Comparison of ENCODE assay signal across 8 mouse cellular contexts in genomic region chr14:84443288-84443686, GRCm38 (mm10). TPM values are rescaled to one million over a fixed set of nuclear protein-coding genes. Genes with fewer than 3 reads are reported as not detected.
DNase-seq lines count a peak whose midpoint lies in the region; ATAC-seq lines count a peak whose summit lies in the region.

Pcdh17 (plus strand) TSS chr14:84443563.

- peak; percentile 85 for ATAC-seq in megakaryocyte, adult 5-6 weeks (ENCODE audit: poor library complexity, severe bottlenecking)

- peak; percentile 92 to 97 for DNase-seq in adrenal gland, adult (ENCODE audit: inconsistent age in 2 of 2, low spot score in 1 of 2)
- DNase-seq in embryo, embryonic 10 days (ENCODE audit: low spot score) = peak; percentile 95
- peak; percentile 90 for DNase-seq in gastrocnemius, postnatal 10 days
- DNase-seq in induced T-regulatory cell, adult 2 months (ENCODE audit: low read depth) = peak; percentile 69
- peak; percentile 95 to 96 for DNase-seq in left cerebral cortex, adult 8-10 months (ENCODE audit: low spot score in 2 of 2)
- DNase-seq in right cerebral cortex, adult 18-20 months = peak; percentile 98
- peak; percentile 92 for DNase-seq in urinary bladder, postnatal 14 days (ENCODE audit: low spot score)

RNA-seq across cellular contexts. Expression of gene Pcdh17, which starts in this region (rescaled TPM):
- 10 to 100 TPM in 1 of 2 experiments, 1 to 10 TPM in 1; 7.2 to 10.2 TPM for total RNA-seq in gastrocnemius, postnatal 10 days (2021)
- 10 to 100 TPM; 30.6 to 37.8 (median 32.7) TPM for total RNA-seq in left cerebral cortex, adult 8-10 months (2022)
- not detected in 2 replicates for total RNA-seq in megakaryocyte, adult 5-6 weeks (2015)
- total RNA-seq in megakaryocyte, adult 5-6 weeks (2017) = 0.08 TPM in 1 of 2 replicates, not detected in the other

Comparison
In these comparisons a context has a peak if more than half of its experiments do, and no peak if none do; other contexts are left out.
1. Peak in every context shown above with its lines: DNase-seq and ATAC-seq.
2. RNA of gene Pcdh17 (total RNA-seq): 30.6 to 37.8 TPM in left cerebral cortex, adult 8-10 months and 7.2 to 10.2 TPM in gastrocnemius, postnatal 10 days; 0.08 TPM in megakaryocyte, adult 5-6 weeks; every median in the first group is over 4 times any median in the second.
3. Peak in ATAC-seq in megakaryocyte, adult 5-6 weeks; RNA of the gene not detected or under 1 TPM.